Mouse (Mus musculus) adrenal gland, adult (tissue): Measurements from ENCODE around the gene Gm20388.
A peak's percentile ranks its signal among the peaks of the same experiment; 100 is the strongest.

Experiments used
- DNase-seq, 2 experiments: peaks; one replicate each; pipeline ENCODE4 v3.0.0; 2022 to 2023; ENCODE audit warnings: low spot score in 1 of 2; ENCODE audit not compliant: inconsistent age in 2 of 2

The Gm20388 gene

DNA sequence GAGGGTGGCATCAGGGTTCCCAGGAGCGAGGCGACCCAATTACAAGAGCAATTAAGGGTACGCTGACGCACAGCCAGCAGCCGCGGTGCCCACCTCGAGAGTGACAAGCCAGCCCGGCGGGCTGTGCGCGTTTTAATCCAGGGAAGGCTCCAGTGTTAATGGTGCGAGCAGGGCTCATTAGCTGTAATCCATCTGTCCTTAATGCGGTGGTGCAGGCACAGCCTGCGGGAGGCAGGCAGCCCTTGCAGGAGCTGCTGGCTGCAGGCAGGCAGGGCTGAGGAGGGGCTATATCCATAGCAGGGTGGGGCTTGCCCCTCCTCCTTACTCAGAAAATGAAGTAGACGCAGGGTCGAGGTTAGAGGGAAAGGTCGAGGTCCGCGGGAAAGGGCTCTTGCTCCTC, 528.7 kb downstream of the Gm20388 start:
- peak in 1 of 2 experiments; percentile 70 for DNase-seq

DNA sequence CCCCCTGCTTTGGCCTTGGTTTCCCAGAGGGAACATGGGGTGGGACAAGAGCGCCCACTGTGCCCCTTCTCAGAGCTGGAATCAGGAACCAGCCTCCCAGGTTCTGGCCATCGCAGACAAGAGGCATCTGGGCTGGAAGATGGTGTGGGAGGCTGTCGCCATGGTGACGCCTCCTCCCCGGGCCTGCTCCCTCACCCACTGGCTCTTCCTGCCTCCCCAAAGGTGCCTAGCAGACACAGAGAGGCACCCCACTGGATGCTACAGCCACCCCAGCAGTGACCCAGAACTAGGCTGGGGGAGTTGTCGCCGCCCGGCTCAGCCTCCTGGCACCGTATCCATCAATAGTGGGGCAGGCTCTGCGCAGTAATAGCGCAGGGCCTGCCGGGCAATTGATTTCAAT, 530.1 kb downstream of the Gm20388 start:
- DNase-seq: no peak

DNA sequence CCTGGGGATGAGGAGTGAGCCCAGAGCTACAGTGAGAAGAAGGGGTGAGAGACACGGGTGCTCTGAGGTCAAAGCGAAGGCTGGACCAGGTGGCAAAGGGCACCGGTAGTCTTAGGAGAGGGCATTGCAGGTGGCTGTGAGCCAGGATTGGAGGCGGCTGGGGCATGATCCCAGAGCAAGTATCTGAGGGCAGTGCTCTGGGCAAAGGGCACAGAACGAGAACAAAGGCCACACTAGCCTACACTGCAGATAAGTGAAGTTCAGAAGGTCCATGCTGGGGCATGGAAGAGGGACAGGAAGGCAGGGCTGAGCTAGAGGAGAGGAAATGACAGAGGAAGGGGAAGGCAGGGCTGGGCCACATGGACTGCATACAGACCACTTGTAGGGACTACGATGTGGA, 531.0 kb downstream of the Gm20388 start:
- DNase-seq: no peak

DNA sequence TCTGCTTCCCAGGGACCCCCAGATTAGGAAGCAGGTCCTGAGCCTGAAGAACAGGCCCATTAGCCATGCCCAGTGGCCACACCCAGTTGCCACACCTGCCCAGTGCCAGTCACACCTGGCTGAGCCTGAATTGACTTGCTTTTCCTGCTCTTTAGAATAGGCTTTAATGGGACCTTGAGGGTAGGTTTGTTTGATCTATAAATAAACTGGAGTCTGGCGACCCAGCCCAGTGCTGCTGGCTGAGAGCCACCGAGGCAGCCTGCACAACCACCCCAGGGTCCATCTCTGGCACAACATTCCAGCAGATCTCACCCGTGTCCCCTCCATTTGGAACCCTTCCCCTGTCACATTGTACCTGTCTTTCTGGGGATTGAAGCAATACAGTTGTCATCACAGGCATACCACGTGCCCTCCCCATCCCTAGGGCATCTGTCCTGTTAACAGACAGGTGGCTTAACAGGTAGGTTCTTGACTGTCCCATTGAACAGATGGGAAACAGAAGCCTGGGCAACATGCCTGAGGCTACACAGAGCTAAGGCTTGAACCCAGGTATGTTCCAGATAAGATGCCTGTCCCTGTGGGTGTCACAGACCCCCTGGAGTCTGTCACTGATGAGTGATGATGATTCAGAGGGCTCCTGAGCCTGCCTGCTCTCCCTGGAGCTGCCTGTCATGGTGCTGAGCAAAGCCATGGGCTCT, 531.8 kb downstream of the Gm20388 start:
- DNase-seq: peak in 1 of 2 experiments; percentile 56

DNA sequence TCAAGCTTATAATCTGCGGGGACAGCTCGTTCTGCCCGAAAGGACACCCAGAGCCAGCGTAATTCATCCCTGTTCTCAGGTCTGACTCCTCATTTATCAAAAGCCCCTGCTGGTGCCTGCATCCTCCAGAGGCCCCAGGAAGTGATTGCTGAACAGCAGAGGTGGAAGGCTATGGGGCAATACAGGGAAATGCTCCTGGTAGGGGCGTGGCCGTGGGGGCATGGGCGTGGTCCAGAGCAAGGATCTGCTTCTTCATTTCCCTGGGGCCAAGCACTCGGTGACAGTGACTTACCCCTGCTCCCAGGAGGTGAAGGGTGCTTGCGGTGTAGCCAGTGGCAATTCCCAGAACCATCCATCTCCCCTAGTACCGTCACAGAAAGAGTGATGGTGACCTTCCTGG, 534.6 kb downstream of the Gm20388 start:
- DNase-seq: peak in 1 of 2 experiments; percentile 80

DNA sequence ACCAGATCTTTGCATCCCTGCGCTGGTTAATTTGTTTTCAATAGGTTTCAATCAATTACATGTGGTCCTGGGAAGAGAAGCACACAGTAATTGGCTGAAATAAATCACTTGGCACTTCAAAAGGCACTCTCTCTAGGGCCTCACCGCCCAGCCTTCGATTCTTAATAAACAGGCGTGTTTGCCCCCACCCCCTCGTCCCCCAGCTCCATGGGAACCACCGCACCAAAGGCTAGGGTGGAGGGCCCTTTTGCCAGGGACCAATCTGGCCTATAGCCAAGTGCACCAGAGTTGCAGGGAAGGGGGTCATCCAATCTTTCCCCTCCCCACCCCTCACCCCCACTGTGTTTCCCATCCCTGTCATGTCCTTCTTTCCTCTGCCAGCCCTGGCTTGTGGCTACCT, 537.5 kb downstream of the Gm20388 start:
- DNase-seq: peak in 1 of 2 experiments; percentile 45

DNA sequence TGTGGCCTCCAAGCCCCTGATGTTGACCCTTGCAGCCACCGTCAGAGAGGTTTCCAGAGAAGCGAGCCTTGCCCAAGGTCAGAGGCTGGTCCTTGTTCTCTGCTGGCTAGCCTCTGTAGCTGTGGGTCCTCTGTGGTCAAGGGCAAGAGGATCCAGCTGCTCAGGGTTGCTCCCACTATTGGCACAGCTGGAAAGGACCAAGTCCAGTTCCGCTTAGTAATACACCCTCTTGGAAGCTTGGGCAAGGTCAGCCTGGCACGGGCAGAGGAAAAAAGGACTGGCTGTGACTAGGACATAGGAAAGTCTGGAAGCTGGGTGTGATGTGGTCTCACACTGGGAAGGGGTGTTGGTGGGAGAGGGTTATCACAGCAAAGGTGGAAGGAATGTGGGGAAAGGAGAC, 538.5 kb downstream of the Gm20388 start:
- peak; percentile 84 to 94 for DNase-seq

DNA sequence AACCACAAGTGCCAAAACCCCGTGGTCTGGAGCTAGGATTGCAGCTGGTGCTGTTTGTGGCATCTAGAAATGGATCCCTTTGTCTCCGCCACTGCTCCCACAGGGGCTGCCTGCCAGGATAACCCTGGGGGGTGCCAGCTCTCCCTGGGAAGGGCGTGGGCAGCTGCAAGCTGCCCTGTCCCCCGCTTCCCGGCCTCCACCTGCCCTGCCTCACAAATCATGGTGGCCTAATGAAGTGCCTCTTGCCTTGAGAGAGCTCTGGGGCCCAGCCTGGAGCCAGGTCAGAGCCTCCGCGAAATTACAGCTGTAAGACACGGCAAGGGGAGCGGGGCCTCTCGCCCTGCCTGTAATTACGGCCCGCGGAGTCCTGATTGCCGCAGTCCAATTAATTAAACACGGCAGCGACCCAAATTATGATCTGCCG, 539.0 kb downstream of the Gm20388 start:
- no peak for DNase-seq

DNA sequence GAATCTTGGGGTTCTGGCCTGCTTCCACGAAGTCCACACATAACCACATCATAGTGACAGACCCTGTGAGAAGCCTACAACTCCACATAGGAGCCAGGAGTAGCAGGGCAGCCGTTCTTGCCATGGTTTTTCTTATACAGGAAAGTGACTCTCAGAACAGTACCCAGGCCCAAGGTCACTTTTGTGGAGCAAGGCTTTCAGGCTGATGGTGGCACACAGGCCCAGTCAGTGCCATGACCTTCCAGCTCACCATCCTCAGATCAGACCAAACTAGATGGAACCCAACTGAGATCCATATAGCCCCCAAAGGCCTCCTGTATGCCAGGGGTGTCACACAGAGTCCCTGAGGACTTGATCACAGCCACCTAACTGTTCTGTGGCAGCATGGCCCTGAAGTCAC, 541.5 kb downstream of the Gm20388 start:
- DNase-seq: peak in 1 of 2 experiments; percentile 78

DNA sequence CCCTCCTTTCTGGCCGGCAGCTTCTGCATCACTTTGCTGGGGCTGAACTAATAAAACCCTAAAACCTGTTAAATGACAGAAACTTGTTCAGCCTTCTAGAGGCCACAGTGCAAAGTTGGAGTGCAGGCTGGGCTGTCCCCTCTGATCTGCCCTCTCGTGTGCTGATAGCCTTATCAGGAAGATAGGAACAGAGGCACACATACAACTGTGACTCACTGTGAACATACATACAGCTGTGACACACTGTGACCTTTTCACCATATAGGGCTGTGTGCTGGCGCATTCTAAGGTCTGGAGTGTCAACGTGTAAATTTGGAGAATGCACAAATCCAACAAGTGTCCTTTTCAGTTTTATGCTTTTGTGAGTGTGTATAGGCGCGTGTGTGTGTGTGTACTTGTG, 543.8 kb downstream of the Gm20388 start:
- DNase-seq: no peak

DNA sequence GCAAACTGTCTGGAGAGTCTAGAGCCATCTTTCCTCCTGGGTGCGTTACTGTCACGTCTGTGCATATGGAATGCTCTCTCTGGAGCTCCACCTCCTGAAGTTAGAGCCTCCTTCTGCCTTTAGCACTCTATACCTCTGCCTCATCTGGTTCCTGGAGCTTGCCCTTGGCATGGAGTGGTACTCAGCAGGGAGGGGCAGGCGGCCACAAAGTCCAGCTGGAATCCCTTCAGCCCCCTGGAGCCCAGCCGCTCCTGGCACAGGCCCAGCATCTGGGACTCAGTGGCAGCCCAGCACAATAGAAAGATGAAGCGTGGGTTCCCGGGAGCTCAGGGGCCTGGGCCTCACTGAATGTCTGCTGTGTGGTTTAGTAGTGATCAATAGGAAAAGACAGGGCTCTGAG, 549.7 kb downstream of the Gm20388 start:
- peak in 1 of 2 experiments; percentile 33 for DNase-seq

DNA sequence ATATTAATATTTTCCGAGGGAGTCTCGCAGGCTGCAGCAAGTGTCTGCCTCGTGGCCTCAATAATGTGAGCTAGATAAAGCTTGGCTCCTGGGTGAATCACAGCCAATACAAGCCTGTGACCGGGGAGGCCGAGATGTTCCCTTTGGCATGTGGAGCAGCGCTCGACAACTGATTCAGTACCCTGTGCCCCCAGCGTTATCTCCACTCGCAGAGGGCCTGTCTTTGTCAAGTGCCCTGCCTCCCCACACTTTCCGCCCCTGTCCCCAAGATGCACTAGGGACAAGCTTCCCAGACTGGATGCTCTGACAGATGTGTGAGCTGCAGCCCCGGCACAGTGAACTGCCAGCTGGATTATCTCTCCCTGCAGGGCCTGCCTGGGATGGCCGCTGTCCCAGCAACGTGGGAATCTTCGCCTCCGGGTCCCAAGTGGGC, 551.5 kb downstream of the Gm20388 start:
- DNase-seq: peak in 1 of 2 experiments; percentile 49

DNA sequence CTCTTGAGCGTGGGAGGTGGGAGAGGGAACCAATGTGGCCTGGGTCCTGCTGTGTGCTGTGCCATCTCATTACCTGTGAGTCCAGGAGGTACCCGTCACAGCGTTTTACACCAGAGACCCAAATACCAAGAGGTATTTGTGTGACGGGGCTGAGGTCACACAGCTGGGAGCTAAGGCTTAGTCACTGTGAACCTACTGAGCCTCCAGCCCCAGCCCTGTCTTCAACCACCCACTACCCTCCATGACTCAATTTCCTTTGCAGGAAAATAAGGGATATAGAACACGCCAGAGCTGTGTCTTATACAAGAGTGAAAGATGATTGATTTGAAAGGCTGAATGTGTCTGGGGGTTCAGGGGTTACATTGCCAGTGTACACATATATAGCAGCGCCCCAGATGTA, 552.0 kb downstream of the Gm20388 start:
- no peak for DNase-seq

DNA sequence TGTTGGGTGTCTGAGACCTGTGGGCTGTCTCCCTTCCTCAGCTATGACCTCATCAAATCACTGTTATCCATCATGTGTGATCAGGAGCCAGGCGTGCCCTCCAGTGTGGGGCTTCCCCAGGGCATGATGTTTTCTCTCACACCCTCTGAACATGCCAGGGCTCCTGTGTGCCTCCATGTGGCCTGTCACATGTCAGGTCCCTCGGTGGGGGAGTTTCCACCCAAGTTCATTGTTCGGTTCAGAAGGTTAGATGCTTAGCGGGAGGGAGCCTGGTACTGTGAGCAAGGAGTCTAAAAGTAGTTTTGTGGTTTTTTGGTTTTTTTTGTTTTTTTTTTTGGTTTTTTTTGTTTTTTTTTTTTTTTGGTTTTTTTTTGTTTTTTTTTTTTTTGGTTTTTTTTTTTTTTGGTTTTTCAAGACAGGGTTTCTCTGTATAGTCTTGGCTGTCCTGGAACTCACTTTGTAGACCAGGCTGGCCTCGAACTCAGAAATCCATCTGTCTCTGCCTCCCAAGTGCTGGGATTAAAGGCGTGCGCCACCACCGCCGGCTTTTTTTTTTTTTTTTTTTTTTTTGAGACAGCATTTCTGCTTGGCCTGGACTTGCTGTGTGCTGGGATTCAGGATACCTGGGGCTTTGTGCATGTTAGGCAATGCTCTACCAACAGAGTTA, 553.4 kb downstream of the Gm20388 start:
- DNase-seq: peak in 1 of 2 experiments; percentile 30

DNA sequence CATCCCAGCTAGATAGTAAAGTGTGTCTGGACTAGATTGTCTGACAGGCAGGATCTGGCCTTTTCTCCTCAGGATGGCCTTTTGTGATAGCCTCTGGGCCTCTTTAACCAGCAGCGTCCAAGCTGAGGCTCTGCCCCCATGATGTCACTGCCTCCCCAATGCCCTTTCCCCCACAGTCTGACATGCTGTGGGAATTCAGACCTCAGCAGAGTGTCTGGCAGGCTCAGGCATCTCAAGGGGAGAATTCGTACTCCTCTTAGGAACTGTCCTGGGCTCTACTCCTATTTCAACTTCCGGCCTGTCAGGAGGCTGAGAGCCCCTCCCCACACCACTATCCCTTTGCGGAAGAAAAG, 553.9 kb downstream of the Gm20388 start:
- DNase-seq: peak in 1 of 2 experiments; percentile 45

DNA sequence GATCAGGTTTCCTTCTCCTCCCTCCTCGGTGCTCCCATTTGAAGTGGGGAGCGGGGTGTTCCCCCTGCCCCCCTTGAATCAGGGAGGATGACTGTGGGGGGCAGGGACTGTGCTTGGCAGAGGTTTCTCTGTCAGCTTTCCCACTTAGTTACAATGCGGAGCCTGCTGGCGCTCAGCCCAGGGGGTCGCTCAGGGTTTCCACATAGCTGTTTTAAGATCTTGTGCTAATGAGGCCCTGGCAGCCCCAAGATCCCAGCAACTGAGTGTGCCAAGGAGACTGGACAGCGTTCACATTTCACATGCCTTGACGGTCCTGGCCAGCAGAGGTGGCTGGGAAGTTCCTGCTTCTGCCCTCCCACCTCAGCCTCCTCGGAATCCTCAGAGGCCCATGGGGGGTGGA, 555.1 kb downstream of the Gm20388 start:
- DNase-seq: peak; percentile 14 to 40

DNA sequence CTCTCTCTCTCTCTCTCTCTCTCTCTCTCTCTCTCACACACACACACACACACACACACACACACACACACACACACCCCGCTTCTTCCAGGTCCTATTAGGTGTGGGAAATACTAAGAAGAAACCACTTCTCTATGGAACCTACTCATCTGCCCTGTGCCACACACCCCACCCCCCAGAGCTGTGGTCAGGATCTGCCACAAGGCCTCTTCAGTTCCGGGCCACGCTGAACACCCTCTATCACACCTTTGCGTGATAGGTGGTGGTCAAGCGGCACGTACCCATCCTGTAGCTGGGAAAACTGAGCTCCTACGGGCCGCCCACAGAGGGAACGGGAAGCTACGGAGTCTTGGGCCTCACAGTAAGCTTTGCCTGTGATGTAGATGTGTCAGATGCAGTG, 555.6 kb downstream of the Gm20388 start:
- no peak for DNase-seq

DNA sequence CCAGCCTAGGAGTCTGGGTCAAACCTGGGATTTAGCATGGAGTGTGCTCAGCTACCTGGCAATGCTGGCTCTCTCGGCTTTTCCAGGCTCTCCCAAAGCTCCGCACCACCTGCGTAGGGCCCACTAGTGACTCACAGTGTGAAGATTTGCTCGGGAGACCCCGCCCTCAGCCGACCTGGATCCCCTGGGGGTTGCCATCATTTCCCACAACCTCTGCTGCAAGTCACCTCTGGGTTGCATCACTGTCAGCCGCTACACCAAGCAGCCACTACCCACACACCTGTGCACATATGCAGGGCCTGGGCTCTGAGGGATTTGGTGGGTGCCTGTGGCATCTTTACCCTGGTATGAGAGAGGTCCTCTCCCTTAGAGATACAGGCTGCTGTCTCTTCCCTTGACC, 557.0 kb downstream of the Gm20388 start:
- DNase-seq: no peak

DNA sequence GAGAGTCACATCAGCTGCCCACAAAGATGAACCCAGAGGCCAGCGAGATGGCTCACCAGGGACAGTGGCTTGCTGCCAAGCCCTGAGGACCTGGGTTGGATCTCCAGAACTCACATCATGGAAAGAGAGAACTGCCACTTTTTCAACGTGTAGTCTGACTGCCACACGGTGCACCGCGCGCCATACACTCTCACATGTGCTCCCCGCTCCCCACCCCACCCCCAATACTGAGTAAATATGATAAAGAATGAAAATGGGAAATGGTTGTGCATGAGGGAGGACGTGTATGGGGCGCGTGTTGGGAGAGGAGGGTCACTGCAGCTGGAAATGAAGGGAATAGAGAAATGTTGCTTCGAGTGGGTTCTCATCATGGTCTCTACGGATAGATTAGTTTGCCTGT, 559.5 kb downstream of the Gm20388 start:
- DNase-seq: peak in 1 of 2 experiments; percentile 18

DNA sequence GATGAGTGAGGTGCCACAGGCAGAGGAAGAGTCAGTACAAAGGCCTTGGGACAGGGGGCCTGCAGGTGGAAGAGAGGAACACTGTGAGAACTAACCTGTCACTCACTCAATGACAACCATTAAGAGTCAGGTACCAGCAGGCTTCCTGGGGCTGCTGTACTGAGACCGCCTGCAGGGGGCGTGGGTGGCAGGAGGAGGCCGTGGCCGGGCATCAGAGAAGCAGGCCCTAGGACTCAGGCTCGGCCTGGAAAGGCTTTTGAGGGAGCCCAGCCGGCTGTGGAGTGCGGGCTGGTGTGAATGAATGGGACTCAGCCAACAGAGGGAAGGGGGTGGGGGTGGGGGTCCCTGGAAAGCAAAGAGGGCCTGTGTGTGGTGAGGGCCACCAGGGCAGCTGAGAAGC, 560.5 kb downstream of the Gm20388 start:
- peak; percentile 40 to 73 for DNase-seq

DNA sequence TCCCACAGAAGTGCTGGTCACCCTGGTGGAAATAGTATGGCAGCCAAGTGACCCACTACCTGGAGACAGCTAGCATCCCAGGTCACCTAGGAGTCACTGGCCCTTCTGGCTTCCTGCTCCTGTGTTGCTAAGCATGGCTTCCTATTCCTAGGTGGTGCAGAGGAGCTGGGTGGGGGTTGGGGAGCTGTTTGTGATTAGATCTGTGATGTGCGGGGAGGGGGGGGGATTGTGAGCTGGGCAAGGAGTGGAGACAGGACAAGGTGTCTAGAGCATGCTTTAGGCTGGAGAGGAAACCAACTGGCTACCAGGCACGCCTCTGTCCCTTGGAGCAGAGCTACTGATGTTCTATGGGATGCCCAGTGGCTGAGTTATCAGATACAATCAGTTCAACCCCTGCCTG, 561.1 kb downstream of the Gm20388 start:
- DNase-seq: no peak

DNA sequence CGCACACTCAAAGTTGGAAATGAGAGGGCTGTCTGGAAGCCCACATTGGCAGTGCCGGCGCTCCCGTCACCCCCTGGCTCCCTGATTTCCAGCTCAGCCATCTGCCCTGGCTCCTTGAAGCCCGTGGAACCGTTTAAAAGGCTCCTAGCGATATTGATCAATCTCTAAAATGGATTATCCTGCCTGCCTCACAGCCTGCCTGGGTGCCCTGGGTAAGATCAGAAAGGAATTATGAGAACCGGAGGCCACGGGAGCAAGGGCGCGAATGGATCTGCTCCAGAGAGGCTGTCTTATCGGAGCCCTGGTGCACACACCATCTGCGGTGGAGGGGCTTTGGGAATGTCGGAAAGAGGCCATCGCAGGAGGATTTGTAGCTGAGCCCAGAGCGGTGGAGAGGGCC, 561.6 kb downstream of the Gm20388 start:
- peak in 1 of 2 experiments; percentile 39 for DNase-seq
